Mouse (Mus musculus) intestine, embryonic 15.5 days (tissue): ENCODE results near the gene Chpf. TPM values are rescaled to one million over a fixed set of nuclear protein-coding genes. Genes with fewer than 3 reads are reported as not detected.

Experiments
- ATAC-seq: fragments of 200-750 bp; cut with Nextera tagmentation; 2 replicates; pipeline ENCODE4 v1.8.0; 2017; ENCODE audit warnings: moderate TSS enrichment, moderate library complexity
- H3K27ac ChIP-seq: fragments of 300-500 bp; sonication (generic); 2 replicates; pipeline ENCODE4 v1.5.1; 2015; ENCODE audit warnings: mild to moderate bottlenecking, inconsistent platforms
- H3K27me3 ChIP-seq: fragments of 300-500 bp; sonication (generic); replicated peaks from 2 replicates; pipeline ENCODE4 v1.6.1; 2015; ENCODE audit warnings: inconsistent platforms
- H3K36me3 ChIP-seq: fragments of 300-500 bp; sonication (generic); 2 replicates; pipeline ENCODE4 v1.6.1; 2015; ENCODE audit warnings: inconsistent platforms
- H3K4me1 ChIP-seq: fragments of 300-500 bp; sonication (generic); replicated peaks from 2 replicates; pipeline ENCODE4 v1.6.1; 2015; ENCODE audit warnings: inconsistent platforms
- H3K4me2 ChIP-seq: fragments of 300-500 bp; sonication (generic); replicated peaks from 2 replicates; pipeline ENCODE4 v1.6.1; 2015; ENCODE audit warnings: mild to moderate bottlenecking, inconsistent platforms
- H3K4me3 ChIP-seq: fragments of 300-500 bp; sonication (generic); replicated peaks from 2 replicates; pipeline ENCODE4 v1.5.1; 2015; ENCODE audit warnings: inconsistent platforms
- H3K9ac ChIP-seq: fragments of 300-500 bp; sonication (generic); 2 replicates; pipeline ENCODE4 v1.6.1; 2015; ENCODE audit warnings: inconsistent platforms
- H3K9me3 ChIP-seq: fragments of 300-500 bp; sonication (generic); 2 replicates; pipeline ENCODE4 v1.6.1; 2016; ENCODE audit warnings: inconsistent platforms
- WGBS: fragments of 180-500 bp; shearing (Covaris S2); methylation state at CpG from one replicate; pipeline ENCODE4 v1.1.7; 2015; 5-methylcytosine and 5-hydroxymethylcytosine counted together
- polyA plus RNA-seq: library from polyadenylated mRNA; unstranded; fragments of >200 nt; fragmentation: Nextera tagmentation; extraction: Ambion mirVana; gene quantifications from 2 replicates; pipeline ENCODE4 v1.2.1, GENCODE M21; 2015

Gene Chpf
- polyA plus RNA-seq, 1 experiment from 2014 or later = 35.9 TPM

- Histone ChIP-seq H3K27ac (no peak within 1 kb of the TSS), H3K27me3 (peaks cover 82% of the 10 kb centered on the region), H3K9me3 (no peaks in the 10 kb centered on the region), H3K4me1 (peaks cover 51% of the 10 kb centered on the region), H3K4me3 (peak within 1 kb of the TSS; percentile 29), H3K9ac (peak within 1 kb of the TSS; percentile 39), H3K4me2 (peak within 1 kb of the TSS; percentile 63), H3K36me3 (no peaks in the 10 kb centered on the region)
- ATAC-seq = no peak
- 1% methylated on average over 35 of the region's 35 CpGs for WGBS
These were observed 28.6 kb downstream of the Chpf start, which contains the start of gene Asic4 for GRCm38 (mm10) chr1:75450314-75451005. TSS of gene Asic4 (plus strand) at chr1:75450436.

GRCm38 (mm10) chr1:75449377-75450135, 29.6 kb downstream of the Chpf start:
- Histone ChIP-seq H3K36me3 (no peaks in the 10 kb centered on the region), H3K9ac (no peak overlapping the region), H3K4me2 (peak overlapping the region; percentile 63), H3K27me3 (peaks cover 81% of the 10 kb centered on the region), H3K27ac (no peak overlapping the region), H3K9me3 (no peaks in the 10 kb centered on the region), H3K4me3 (peak overlapping the region; percentile 29; the same call in 1 of the 2 replicates), H3K4me1 (peaks cover 55% of the 10 kb centered on the region)
- WGBS = 11% methylated on average over 8 of the region's 8 CpGs
- ATAC-seq = no peak

GRCm38 (mm10) chr1:75448937-75449336, 30.2 kb downstream of the Chpf start:
- ATAC-seq = no peak
- no peak overlapping the region for H3K4me3 ChIP-seq
- no peaks in the 10 kb centered on the region for H3K9me3 ChIP-seq
- H3K4me2 ChIP-seq = peak overlapping the region; percentile 19; the same call in 1 of the 2 replicates
- no peaks in the 10 kb centered on the region for H3K36me3 ChIP-seq
- H3K9ac ChIP-seq = no peak overlapping the region; the same call in 1 of the 2 replicates
- peaks cover 55% of the 10 kb centered on the region for H3K4me1 ChIP-seq
- 5% methylated on average over 14 of the region's 14 CpGs for WGBS
- H3K27ac ChIP-seq = no peak overlapping the region
- H3K27me3 ChIP-seq = peaks cover 83% of the 10 kb centered on the region

- ATAC-seq = no peak
- Histone ChIP-seq H3K27ac (no peak overlapping the region), H3K36me3 (no peaks in the 10 kb centered on the region), H3K9ac (no peak overlapping the region), H3K4me1 (peaks cover 55% of the 10 kb centered on the region), H3K27me3 (peaks cover 78% of the 10 kb centered on the region), H3K9me3 (no peaks in the 10 kb centered on the region), H3K4me2 (0 out of 2 replicates have a peak overlapping the region, but pooled peaks have one; percentile 41), H3K4me3 (no peak overlapping the region)
- 2% methylated on average over 7 of the region's 7 CpGs for WGBS
These were observed 31.1 kb downstream of the Chpf start for GRCm38 (mm10) chr1:75448052-75448431.

- Histone ChIP-seq H3K9me3 (no peaks in the 10 kb centered on the region), H3K36me3 (no peaks in the 10 kb centered on the region), H3K27ac (0 out of 2 replicates have a peak overlapping the region, but pooled peaks have one; percentile 9), H3K4me2 (peak overlapping the region; percentile 51), H3K4me3 (no peak overlapping the region), H3K27me3 (peaks cover 72% of the 10 kb centered on the region), H3K9ac (no peak overlapping the region), H3K4me1 (peaks cover 55% of the 10 kb centered on the region)
- WGBS = 8% methylated on average over 10 of the region's 10 CpGs
- ATAC-seq = peak; percentile 19
These were observed 31.6 kb downstream of the Chpf start for GRCm38 (mm10) chr1:75447265-75448051.

- Histone ChIP-seq H3K4me1 (peaks cover 55% of the 10 kb centered on the region), H3K36me3 (peaks cover 2% of the 10 kb centered on the region; the same call in 1 of the 2 replicates), H3K4me2 (peak overlapping the region; percentile 51), H3K27me3 (peaks cover 64% of the 10 kb centered on the region), H3K9ac (no peak overlapping the region), H3K27ac (no peak overlapping the region), H3K9me3 (no peaks in the 10 kb centered on the region), H3K4me3 (0 out of 2 replicates have a peak overlapping the region, but pooled peaks have one; percentile 4)
- 9% methylated on average over 20 of the region's 20 CpGs for WGBS
- ATAC-seq = no peak
These were observed 32.5 kb downstream of the Chpf start for GRCm38 (mm10) chr1:75446656-75447055.

- Histone ChIP-seq H3K4me3 (peak overlapping the region; percentile 21), H3K9ac (no peak overlapping the region), H3K27me3 (peaks cover 57% of the 10 kb centered on the region), H3K36me3 (peaks cover 2% of the 10 kb centered on the region; the same call in 1 of the 2 replicates), H3K9me3 (no peaks in the 10 kb centered on the region), H3K4me2 (peak overlapping the region; percentile 51), H3K4me1 (peaks cover 55% of the 10 kb centered on the region), H3K27ac (0 out of 2 replicates have a peak overlapping the region, but pooled peaks have one; percentile 32)
- WGBS = under 1% methylated on average over 22 of the region's 22 CpGs
- ATAC-seq = peak; percentile 54
These were observed 33.1 kb downstream of the Chpf start for GRCm38 (mm10) chr1:75445751-75446611.

- peaks cover 47% of the 10 kb centered on the region for H3K4me1 ChIP-seq
- H3K9me3 ChIP-seq = no peaks in the 10 kb centered on the region
- H3K4me2 ChIP-seq = peak overlapping the region; percentile 51
- H3K27me3 ChIP-seq = peaks cover 50% of the 10 kb centered on the region
- H3K4me3 ChIP-seq = no peak overlapping the region
- no peak overlapping the region for H3K9ac ChIP-seq
- peaks cover 5% of the 10 kb centered on the region for H3K36me3 ChIP-seq
- ATAC-seq = peak; percentile 7; the same call in 1 of the 2 replicates
- WGBS = 15% methylated on average over 7 of the region's 9 CpGs
- H3K27ac ChIP-seq = no peak overlapping the region
These were observed 33.9 kb downstream of the Chpf start for GRCm38 (mm10) chr1:75445141-75445701.

- H3K9me3 ChIP-seq = no peaks in the 10 kb centered on the region
- no peak overlapping the region for H3K27ac ChIP-seq
- 59% methylated on average over 3 of the region's 3 CpGs for WGBS
- peaks cover 38% of the 10 kb centered on the region for H3K4me1 ChIP-seq
- peaks cover 39% of the 10 kb centered on the region for H3K27me3 ChIP-seq
- H3K36me3 ChIP-seq = peaks cover 7% of the 10 kb centered on the region
- H3K4me3 ChIP-seq = no peak overlapping the region
- no peak overlapping the region for H3K9ac ChIP-seq
- no peak overlapping the region for H3K4me2 ChIP-seq
- ATAC-seq = no peak
These were observed 34.9 kb downstream of the Chpf start for GRCm38 (mm10) chr1:75444208-75444607.

GRCm38 (mm10) chr1:75443247-75444024, 35.7 kb downstream of the Chpf start:
- H3K4me1 ChIP-seq = peaks cover 32% of the 10 kb centered on the region
- no peaks in the 10 kb centered on the region for H3K9me3 ChIP-seq
- WGBS = 51% methylated on average over 13 of the region's 13 CpGs
- H3K9ac ChIP-seq = no peak overlapping the region
- H3K4me2 ChIP-seq = no peak overlapping the region
- 0 out of 2 replicates have a peak overlapping the region, but pooled peaks have one; percentile 40 for H3K27ac ChIP-seq
- peaks cover 33% of the 10 kb centered on the region for H3K27me3 ChIP-seq
- H3K36me3 ChIP-seq = peaks cover 7% of the 10 kb centered on the region
- no peak for ATAC-seq
- no peak overlapping the region for H3K4me3 ChIP-seq
